Mouse (Mus musculus) midbrain, embryonic 14.5 days (tissue): Measurements from ENCODE around the gene Itga3. TPM values are rescaled to one million over a fixed set of nuclear protein-coding genes. Genes with fewer than 3 reads are reported as not detected.

Source experiments
- ATAC-seq: fragments of 200-750 bp; cut with Nextera tagmentation; 2 replicates; pipeline ENCODE4 v1.8.0; 2017; ENCODE audit warnings: moderate number of reproducible peaks, moderate library complexity; ENCODE audit not compliant: low FRiP score, low TSS enrichment
- DNase-seq: peaks from one replicate; pipeline ENCODE4 v3.0.0-alpha.2; 2015
- H3K27ac ChIP-seq: fragments of 300-500 bp; sonication (generic); replicated peaks from 2 replicates; pipeline ENCODE4 v1.5.1; 2014; ENCODE audit warnings: mild to moderate bottlenecking, low read depth, low read length, moderate library complexity
- H3K27me3 ChIP-seq: fragments of 300-500 bp; sonication (generic); 2 replicates; pipeline ENCODE4 v1.6.1; 2014; ENCODE audit warnings: low read length, control low read depth, mixed read lengths; ENCODE audit not compliant: control insufficient read depth, insufficient read depth
- H3K36me3 ChIP-seq: fragments of 300-500 bp; sonication (generic); 2 replicates; pipeline ENCODE4 v1.6.1; 2014; ENCODE audit warnings: low read length, control low read depth; ENCODE audit not compliant: control insufficient read depth, insufficient read depth
- H3K4me1 ChIP-seq: fragments of 300-500 bp; sonication (generic); 2 replicates; pipeline ENCODE4 v1.6.1; 2014; ENCODE audit warnings: mild to moderate bottlenecking, antibody characterized with exemption, low read length, control low read depth; ENCODE audit not compliant: control insufficient read depth, insufficient read depth
- H3K4me2 ChIP-seq: fragments of 300-500 bp; sonication (generic); 2 replicates; pipeline ENCODE4 v1.6.1; 2014; ENCODE audit warnings: mild to moderate bottlenecking, low read length, moderate library complexity
- H3K4me3 ChIP-seq: fragments of 300-500 bp; sonication (generic); replicated peaks from 2 replicates; pipeline ENCODE4 v1.5.1; 2014; ENCODE audit warnings: low read depth, low read length
- H3K9ac ChIP-seq: fragments of 300-500 bp; sonication (generic); replicated peaks from 2 replicates; pipeline ENCODE4 v1.6.1; 2014; ENCODE audit warnings: mild to moderate bottlenecking, low read length, moderate library complexity
- H3K9me3 ChIP-seq: fragments of 300-500 bp; sonication (generic); 2 replicates; pipeline ENCODE4 v1.6.1; 2016; ENCODE audit warnings: low read length, control low read depth, mixed read lengths; ENCODE audit not compliant: control insufficient read depth
- WGBS: fragments of 180-500 bp; shearing (Covaris S2); extraction: QIAGEN DNeasy Blood & Tissue Kit; methylation state at CpG from one replicate; pipeline ENCODE4 v1.1.7; 2014; 5-methylcytosine and 5-hydroxymethylcytosine counted together
- polyA plus RNA-seq: library from polyadenylated mRNA; unstranded; fragments of >200 nt; fragmentation: Nextera tagmentation; extraction: Ambion mirVana; gene quantifications from 2 replicates; pipeline ENCODE4 v1.2.1, GENCODE M21; 2014

The Itga3 gene
- polyA plus RNA-seq, 1 experiment from 2014 or later, result 11.7 TPM

- Histone ChIP-seq H3K4me2 (no peak overlapping the region), H3K27ac (no peak overlapping the region), H3K27me3 (no peaks in the 10 kb centered on the region), H3K4me1 (peaks cover 9% of the 10 kb centered on the region), H3K36me3 (no peaks in the 10 kb centered on the region), H3K4me3 (no peak overlapping the region), H3K9ac (no peak overlapping the region), H3K9me3 (no peaks in the 10 kb centered on the region)
- DNase-seq (no peak), ATAC-seq (no peak)
- WGBS, result 95% methylated on average over 5 of the region's 5 CpGs
Observed at GRCm38 (mm10) chr11:95036521-95036920, 40.1 kb downstream of the Itga3 start.

GRCm38 (mm10) chr11:95034902-95035301 lies 41.7 kb downstream of the Itga3 start:
- Histone ChIP-seq H3K4me1 (peaks cover 1% of the 10 kb centered on the region; the same call in 1 of the 2 replicates), H3K4me3 (no peak overlapping the region), H3K27ac (no peak overlapping the region), H3K36me3 (no peaks in the 10 kb centered on the region), H3K27me3 (no peaks in the 10 kb centered on the region), H3K9me3 (no peaks in the 10 kb centered on the region), H3K4me2 (no peak overlapping the region), H3K9ac (no peak overlapping the region)
- ATAC-seq, result no peak
- WGBS, result 75% methylated on average over 10 of the region's 10 CpGs
- no peak for DNase-seq

- Histone ChIP-seq H3K4me3 (no peak overlapping the region), H3K27me3 (no peaks in the 10 kb centered on the region), H3K9me3 (no peaks in the 10 kb centered on the region), H3K36me3 (no peaks in the 10 kb centered on the region), H3K4me2 (no peak overlapping the region), H3K4me1 (no peaks in the 10 kb centered on the region), H3K9ac (no peak overlapping the region), H3K27ac (no peak overlapping the region)
- ATAC-seq (no peak), DNase-seq (no peak)
- WGBS, result 80% methylated on average over 14 of the region's 14 CpGs
Observed at GRCm38 (mm10) chr11:95033617-95034016, 43.0 kb downstream of the Itga3 start.

GRCm38 (mm10) chr11:95032945-95033344 lies 43.7 kb downstream of the Itga3 start:
- Histone ChIP-seq H3K9ac (no peak overlapping the region), H3K27ac (no peak overlapping the region), H3K4me1 (0 out of 2 replicates have a peak, but pooled peaks cover 2% of the 10 kb centered on the region), H3K27me3 (no peaks in the 10 kb centered on the region), H3K9me3 (no peaks in the 10 kb centered on the region), H3K36me3 (no peaks in the 10 kb centered on the region), H3K4me3 (no peak overlapping the region), H3K4me2 (no peak overlapping the region)
- no peak for DNase-seq
- no peak for ATAC-seq
- 41% methylated on average over 6 of the region's 6 CpGs for WGBS

GRCm38 (mm10) chr11:95027850-95028470 lies 48.6 kb downstream of the Itga3 start:
- Histone ChIP-seq H3K4me3 (no peak overlapping the region), H3K4me2 (no peak overlapping the region), H3K4me1 (0 out of 2 replicates have a peak, but pooled peaks cover 3% of the 10 kb centered on the region), H3K9me3 (no peaks in the 10 kb centered on the region), H3K36me3 (peaks cover 33% of the 10 kb centered on the region), H3K27ac (0 out of 2 replicates have a peak overlapping the region, but pooled peaks have one; percentile 32), H3K27me3 (no peaks in the 10 kb centered on the region), H3K9ac (no peak overlapping the region)
- 39% methylated on average over 13 of the region's 13 CpGs for WGBS
- ATAC-seq (no peak), DNase-seq (no peak)

GRCm38 (mm10) chr11:95026849-95027248 lies 49.8 kb downstream of the Itga3 start:
- 0 out of 2 replicates have a peak, but pooled peaks cover 3% of the 10 kb centered on the region for H3K4me1 ChIP-seq
- DNase-seq, result no peak
- no peaks in the 10 kb centered on the region for H3K9me3 ChIP-seq
- H3K9ac ChIP-seq, result no peak overlapping the region
- H3K27ac ChIP-seq, result no peak overlapping the region
- ATAC-seq, result no peak
- no peak overlapping the region for H3K4me2 ChIP-seq
- 92% methylated on average over 6 of the region's 6 CpGs for WGBS
- no peaks in the 10 kb centered on the region for H3K27me3 ChIP-seq
- H3K4me3 ChIP-seq, result no peak overlapping the region
- peaks cover 44% of the 10 kb centered on the region for H3K36me3 ChIP-seq

- ATAC-seq (no peak), DNase-seq (no peak)
- WGBS, result 69% methylated on average over 6 of the region's 6 CpGs
- Histone ChIP-seq H3K27ac (no peak overlapping the region), H3K9me3 (no peaks in the 10 kb centered on the region), H3K4me3 (no peak overlapping the region), H3K4me2 (no peak overlapping the region), H3K9ac (no peak overlapping the region), H3K27me3 (no peaks in the 10 kb centered on the region), H3K4me1 (0 out of 2 replicates have a peak, but pooled peaks cover 3% of the 10 kb centered on the region), H3K36me3 (peaks cover 52% of the 10 kb centered on the region)
Observed at GRCm38 (mm10) chr11:95026090-95026542, 50.5 kb downstream of the Itga3 start.

- H3K36me3 ChIP-seq, result peaks cover 59% of the 10 kb centered on the region
- H3K4me3 ChIP-seq, result no peak overlapping the region
- H3K9me3 ChIP-seq, result no peaks in the 10 kb centered on the region
- WGBS, result 88% methylated on average over 11 of the region's 11 CpGs
- 0 out of 2 replicates have a peak, but pooled peaks cover 3% of the 10 kb centered on the region for H3K4me1 ChIP-seq
- DNase-seq, result no peak
- H3K27ac ChIP-seq, result 0 out of 2 replicates have a peak overlapping the region, but pooled peaks have one; percentile 13
- H3K27me3 ChIP-seq, result no peaks in the 10 kb centered on the region
- H3K4me2 ChIP-seq, result no peak overlapping the region
- ATAC-seq, result no peak
- no peak overlapping the region for H3K9ac ChIP-seq
Observed at GRCm38 (mm10) chr11:95025227-95026012, 51.2 kb downstream of the Itga3 start.
